Mouse (Mus musculus) lung, embryonic 14.5 days (tissue): Measurements from ENCODE around the gene Myadm. TPM values are rescaled to one million over a fixed set of nuclear protein-coding genes. Genes with fewer than 3 reads are reported as not detected.
A peak's percentile ranks its signal among the peaks of the same experiment; 100 is the strongest.

ENCODE experiments used
- ATAC-seq: fragments of 200-750 bp; cut with Nextera tagmentation; 2 replicates; pipeline ENCODE4 v1.8.0; 2017; ENCODE audit warnings: mild to moderate bottlenecking, moderate TSS enrichment, moderate library complexity; ENCODE audit not compliant: insufficient read depth
- DNase-seq: peaks from one replicate; pipeline ENCODE4 v3.0.0-alpha.2; 2015
- H3K27ac ChIP-seq: fragments of 300-500 bp; sonication (generic); 2 replicates; pipeline ENCODE4 v1.5.1; 2014; ENCODE audit warnings: low read depth, mild to moderate bottlenecking, moderate library complexity
- H3K27me3 ChIP-seq: fragments of 300-500 bp; sonication (generic); 2 replicates; pipeline ENCODE4 v1.6.1; 2014; ENCODE audit warnings: low read length, control low read depth; ENCODE audit not compliant: insufficient read depth
- H3K36me3 ChIP-seq: fragments of 300-500 bp; sonication (generic); 2 replicates; pipeline ENCODE4 v1.6.1; 2014; ENCODE audit warnings: control low read depth; ENCODE audit not compliant: insufficient read depth
- H3K4me1 ChIP-seq: fragments of 300-500 bp; sonication (generic); 2 replicates; pipeline ENCODE4 v1.6.1; 2014; ENCODE audit warnings: antibody characterized with exemption, control low read depth; ENCODE audit not compliant: insufficient read depth
- H3K4me2 ChIP-seq: fragments of 300-500 bp; sonication (generic); 2 replicates; pipeline ENCODE4 v1.6.1; 2014; ENCODE audit warnings: mild to moderate bottlenecking
- H3K4me3 ChIP-seq: fragments of 300-500 bp; sonication (generic); 2 replicates; pipeline ENCODE4 v1.5.1; 2014; ENCODE audit warnings: low read depth, low read length
- H3K9ac ChIP-seq: fragments of 300-500 bp; sonication (generic); 2 replicates; pipeline ENCODE4 v1.6.1; 2014
- H3K9me3 ChIP-seq: fragments of 300-500 bp; sonication (generic); 2 replicates; pipeline ENCODE4 v1.6.1; 2016; ENCODE audit warnings: low read depth, low read length, control low read depth
- CTCF ChIP-seq: IDR thresholded peaks from 2 replicates; pipeline ENCODE4 v1.5.1; 2016; ENCODE audit warnings: antibody characterized with exemption, low read depth
- WGBS: fragments of 180-500 bp; shearing (Covaris S2); extraction: QIAGEN DNeasy Blood & Tissue Kit; methylation state at CpG from one replicate; pipeline ENCODE4 v1.1.7; 2014; 5-methylcytosine and 5-hydroxymethylcytosine counted together
- polyA plus RNA-seq: library from polyadenylated mRNA; unstranded; fragments of >200 nt; fragmentation: Nextera tagmentation; extraction: Ambion mirVana; gene quantifications from 2 replicates; pipeline ENCODE4 v1.2.1, GENCODE M21; 2014

Myadm gene
- polyA plus RNA-seq, 1 experiment from 2014 or later, result 138 TPM

- DNase-seq, result no peak
- no peak overlapping the region for H3K9ac ChIP-seq
- H3K27me3 ChIP-seq, result no peaks in the 10 kb centered on the region
- no peak overlapping the region for H3K4me2 ChIP-seq
- TF ChIP-seq CTCF, result no peak
- ATAC-seq, result no peak
- no peaks in the 10 kb centered on the region for H3K4me1 ChIP-seq
- WGBS, result 83% methylated on average over 1 of the region's 1 CpGs
- H3K36me3 ChIP-seq, result no peaks in the 10 kb centered on the region
- H3K9me3 ChIP-seq, result no peaks in the 10 kb centered on the region
- no peak overlapping the region for H3K4me3 ChIP-seq
- H3K27ac ChIP-seq, result no peak overlapping the region
Measured at GRCm38 (mm10) chr7:3323826-3324225, 34.9 kb downstream of the Myadm start.

- Histone ChIP-seq H3K4me2 (no peak overlapping the region), H3K9ac (no peak overlapping the region), H3K4me1 (no peaks in the 10 kb centered on the region), H3K4me3 (no peak overlapping the region), H3K27me3 (no peaks in the 10 kb centered on the region), H3K27ac (no peak overlapping the region), H3K9me3 (no peaks in the 10 kb centered on the region), H3K36me3 (no peaks in the 10 kb centered on the region)
- ATAC-seq, result no peak
- WGBS, result 45% methylated on average over 4 of the region's 4 CpGs
- TF ChIP-seq CTCF, result no peak
- DNase-seq, result peak; percentile 67
Measured at GRCm38 (mm10) chr7:3327961-3328360, 39.1 kb downstream of the Myadm start.

GRCm38 (mm10) chr7:3329776-3330546 lies 41.1 kb downstream of the Myadm start:
- Histone ChIP-seq H3K27ac (no peak overlapping the region), H3K27me3 (no peaks in the 10 kb centered on the region), H3K4me2 (peak overlapping the region; percentile 43), H3K4me1 (no peaks in the 10 kb centered on the region), H3K4me3 (no peak overlapping the region), H3K9me3 (no peaks in the 10 kb centered on the region), H3K36me3 (no peaks in the 10 kb centered on the region), H3K9ac (no peak overlapping the region)
- DNase-seq, result peak; percentile 86
- no peak for ATAC-seq
- TF ChIP-seq CTCF, result peak; percentile 95
- 16% methylated on average over 31 of the region's 31 CpGs for WGBS

GRCm38 (mm10) chr7:3331171-3331570 lies 42.3 kb downstream of the Myadm start:
- 45% methylated on average over 6 of the region's 6 CpGs for WGBS

GRCm38 (mm10) chr7:3331581-3332223 lies 42.8 kb downstream of the Myadm start:
- DNase-seq, result peak; percentile 92
- peak overlapping the region; percentile 65 for H3K4me2 ChIP-seq
- no peaks in the 10 kb centered on the region for H3K9me3 ChIP-seq
- H3K27ac ChIP-seq, result peak overlapping the region; percentile 70; the same call in 1 of the 2 replicates
- no peak overlapping the region; the same call in 1 of the 2 replicates for H3K9ac ChIP-seq
- ATAC-seq, result peak; percentile 96
- TF ChIP-seq CTCF, result no peak
- H3K36me3 ChIP-seq, result no peaks in the 10 kb centered on the region
- no peaks in the 10 kb centered on the region for H3K4me1 ChIP-seq
- peak overlapping the region; percentile 55 for H3K4me3 ChIP-seq
- no peaks in the 10 kb centered on the region for H3K27me3 ChIP-seq
- WGBS, result under 1% methylated on average over 27 of the region's 27 CpGs

More at GRCm38 (mm10) chr7:3331171-3331570, 42.3 kb downstream of the Myadm start:
- H3K9me3 ChIP-seq, result no peaks in the 10 kb centered on the region
- peak; percentile 2; the same call in 1 of the 2 replicates for ATAC-seq
- H3K27me3 ChIP-seq, result no peaks in the 10 kb centered on the region
- no peak for DNase-seq
- no peaks in the 10 kb centered on the region for H3K4me1 ChIP-seq
- no peaks in the 10 kb centered on the region for H3K36me3 ChIP-seq
- peak overlapping the region; percentile 55; the same call in 1 of the 2 replicates for H3K4me3 ChIP-seq
- no peak for TF ChIP-seq CTCF
- peak overlapping the region; percentile 65 for H3K4me2 ChIP-seq
- no peak overlapping the region for H3K27ac ChIP-seq
- H3K9ac ChIP-seq, result no peak overlapping the region

GRCm38 (mm10) chr7:3332224-3332615 lies 43.3 kb downstream of the Myadm start:
- no peak overlapping the region; the same call in 1 of the 2 replicates for H3K9ac ChIP-seq
- H3K4me3 ChIP-seq, result peak overlapping the region; percentile 55
- ATAC-seq, result peak; percentile 16; the same call in 1 of the 2 replicates
- no peaks in the 10 kb centered on the region for H3K36me3 ChIP-seq
- no peak for TF ChIP-seq CTCF
- peak overlapping the region; percentile 70; the same call in 1 of the 2 replicates for H3K27ac ChIP-seq
- H3K27me3 ChIP-seq, result no peaks in the 10 kb centered on the region
- H3K4me2 ChIP-seq, result peak overlapping the region; percentile 65
- no peak for DNase-seq
- 2% methylated on average over 4 of the region's 4 CpGs for WGBS
- H3K4me1 ChIP-seq, result no peaks in the 10 kb centered on the region
- H3K9me3 ChIP-seq, result no peaks in the 10 kb centered on the region
